Mouse (Mus musculus) spleen, adult 18-20 months (tissue): ENCODE results near the gene Grm3.

Experiments used
- DNase-seq, 2 experiments: peaks; one replicate each; pipeline ENCODE4 v3.0.0; 2022; ENCODE audit warnings: mixed read lengths in 2 of 2

The Grm3 gene

GRCm38 (mm10) chr5:9724956-9725600 lies at the start of gene Grm3:
Gene Grm3, minus strand, starts transcription at chr5:9725170.
- DNase-seq = no peak

DNA sequence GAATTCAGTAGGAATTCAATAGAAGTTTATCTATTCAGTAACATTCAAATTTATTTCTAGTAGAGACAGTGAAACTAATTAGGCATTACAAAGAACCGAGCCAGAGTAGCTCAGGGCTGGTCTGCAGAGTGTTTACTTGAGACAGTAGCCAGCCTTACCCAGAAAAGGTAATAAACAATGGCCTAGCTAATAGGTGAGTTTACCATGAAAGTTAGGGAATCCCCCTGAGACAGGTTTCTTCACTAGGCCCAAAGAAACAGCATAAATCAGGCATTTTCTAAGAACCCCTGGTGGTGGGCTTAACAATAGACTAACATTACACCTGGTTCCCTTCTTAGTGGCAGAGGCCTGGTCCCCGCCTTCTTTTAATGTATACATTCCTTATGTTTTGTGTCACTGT lies 30.8 kb upstream of the Grm3 start:
- DNase-seq = no peak

GRCm38 (mm10) chr5:9748184-9748583 lies 23.2 kb upstream of the Grm3 start:
- no peak for DNase-seq

- DNase-seq = no peak
These were observed 19.1 kb upstream of the Grm3 start for GRCm38 (mm10) chr5:9744120-9744519.

DNA sequence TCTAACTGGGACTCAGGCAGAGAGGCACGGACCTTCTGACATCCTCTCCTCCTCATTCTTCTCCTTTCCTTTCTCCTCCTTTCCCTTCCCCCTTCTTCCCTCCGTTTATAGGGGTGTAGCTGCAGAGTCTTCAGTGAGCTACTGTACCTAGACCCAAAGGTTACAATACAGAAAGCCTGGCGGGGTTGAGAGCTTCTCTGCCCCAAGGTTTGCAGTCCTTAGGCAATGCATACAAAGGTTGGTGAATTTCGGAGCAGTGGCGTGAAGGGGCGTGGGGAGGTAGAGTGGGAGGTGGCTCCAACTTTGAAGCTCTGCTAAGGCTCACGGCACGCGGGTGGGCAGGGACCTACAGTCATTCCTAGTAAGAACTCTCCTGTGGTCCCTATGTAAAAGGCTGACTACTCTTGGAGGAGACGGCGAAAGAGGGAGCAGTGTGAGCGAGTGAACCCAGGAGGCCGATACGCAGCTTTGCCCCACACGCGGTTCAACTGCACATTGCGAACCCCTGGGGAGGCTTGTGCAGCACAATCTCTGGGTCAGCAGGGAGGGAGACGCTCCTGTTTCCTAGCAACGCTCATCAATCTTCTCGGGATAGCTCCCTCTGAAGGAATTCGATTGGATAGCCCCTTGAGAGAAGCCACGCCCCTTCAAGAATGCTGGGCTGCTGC lies 765 bp upstream of the Grm3 start:
- DNase-seq = no peak

DNA sequence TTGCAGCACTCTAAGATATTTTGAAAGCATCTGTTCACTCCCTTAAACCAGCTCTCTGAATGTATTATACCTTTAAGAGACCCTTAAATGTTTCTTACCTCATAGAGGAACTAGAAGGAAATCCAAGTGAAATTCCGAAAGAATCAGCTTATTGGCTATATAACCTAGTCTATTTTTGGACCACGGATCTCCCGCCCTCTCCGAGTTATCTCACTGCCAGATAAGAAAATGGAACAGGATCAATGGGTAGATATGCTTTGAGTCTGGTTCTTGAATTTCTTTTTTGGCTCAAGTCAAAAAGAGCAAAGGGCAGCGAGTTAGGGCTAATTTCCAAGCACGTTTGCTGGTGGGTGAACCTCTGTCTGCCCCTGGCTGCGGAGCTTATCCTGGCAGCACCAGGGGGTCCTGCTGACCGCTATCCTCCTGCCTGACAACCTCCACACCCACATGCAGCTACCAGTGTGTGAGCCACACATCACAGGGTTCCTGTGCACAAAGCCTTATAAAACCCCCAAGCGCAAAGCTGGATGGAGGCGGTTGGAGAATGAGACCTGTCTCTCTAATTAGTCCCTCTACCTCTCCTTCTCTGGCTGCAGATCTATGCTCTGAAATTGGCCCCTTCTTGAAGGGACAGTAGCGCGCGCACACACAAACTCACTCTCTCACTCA lies 549 bp downstream of the Grm3 start:
- no peak for DNase-seq

GRCm38 (mm10) chr5:9721136-9721535 lies 3.8 kb downstream of the Grm3 start:
- DNase-seq = no peak

DNA sequence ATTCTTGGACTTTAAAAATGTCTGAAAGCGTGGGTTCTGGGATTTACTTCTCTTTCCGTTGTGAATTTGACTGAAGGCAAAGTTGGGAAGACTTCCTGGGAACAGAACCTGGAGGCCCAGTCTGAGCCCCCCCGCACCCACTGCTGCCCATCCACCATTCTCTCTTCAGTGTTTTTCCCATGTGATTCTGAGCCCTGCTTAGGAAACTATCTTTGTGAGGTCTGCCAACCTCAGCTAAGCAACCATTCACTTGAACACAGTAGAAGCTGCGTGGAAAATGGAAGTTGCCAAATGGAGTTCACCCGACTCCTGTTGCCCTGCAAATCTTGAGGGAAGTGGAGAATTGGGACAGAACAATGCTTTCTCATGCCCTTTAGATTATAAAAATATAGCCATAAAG lies 8.7 kb downstream of the Grm3 start:
- no peak for DNase-seq

GRCm38 (mm10) chr5:9707096-9707495 lies 17.9 kb downstream of the Grm3 start:
- no peak for DNase-seq

DNA sequence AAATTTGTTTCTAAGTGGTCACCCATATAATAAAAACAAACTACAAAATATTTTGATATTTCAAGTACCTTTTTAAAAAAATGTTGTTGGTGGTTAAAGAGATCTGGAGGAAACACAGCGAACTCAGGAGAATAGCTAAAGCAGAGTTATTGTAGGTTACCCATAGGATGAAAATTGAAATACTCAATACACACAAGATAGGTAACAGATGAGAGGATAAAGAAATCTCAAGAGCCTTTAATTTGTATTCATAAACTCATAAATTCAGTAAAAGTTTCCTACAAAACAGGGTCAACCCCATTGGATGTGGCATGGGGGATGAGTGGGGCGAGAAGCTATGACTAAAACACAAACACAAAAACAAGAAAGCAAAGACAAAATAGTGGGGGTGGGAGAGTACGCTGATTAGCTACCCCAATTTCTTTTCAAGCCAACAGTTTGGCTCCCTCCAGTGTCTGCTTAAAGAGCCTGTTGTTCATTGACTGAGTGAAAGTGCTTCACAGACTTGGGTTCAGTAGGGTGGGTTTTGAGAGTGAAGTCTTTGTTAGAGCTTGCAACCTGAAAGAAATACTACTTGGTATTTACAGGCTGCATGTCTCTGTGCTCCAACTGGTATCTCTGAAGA lies 21.5 kb downstream of the Grm3 start:
- no peak for DNase-seq

DNA sequence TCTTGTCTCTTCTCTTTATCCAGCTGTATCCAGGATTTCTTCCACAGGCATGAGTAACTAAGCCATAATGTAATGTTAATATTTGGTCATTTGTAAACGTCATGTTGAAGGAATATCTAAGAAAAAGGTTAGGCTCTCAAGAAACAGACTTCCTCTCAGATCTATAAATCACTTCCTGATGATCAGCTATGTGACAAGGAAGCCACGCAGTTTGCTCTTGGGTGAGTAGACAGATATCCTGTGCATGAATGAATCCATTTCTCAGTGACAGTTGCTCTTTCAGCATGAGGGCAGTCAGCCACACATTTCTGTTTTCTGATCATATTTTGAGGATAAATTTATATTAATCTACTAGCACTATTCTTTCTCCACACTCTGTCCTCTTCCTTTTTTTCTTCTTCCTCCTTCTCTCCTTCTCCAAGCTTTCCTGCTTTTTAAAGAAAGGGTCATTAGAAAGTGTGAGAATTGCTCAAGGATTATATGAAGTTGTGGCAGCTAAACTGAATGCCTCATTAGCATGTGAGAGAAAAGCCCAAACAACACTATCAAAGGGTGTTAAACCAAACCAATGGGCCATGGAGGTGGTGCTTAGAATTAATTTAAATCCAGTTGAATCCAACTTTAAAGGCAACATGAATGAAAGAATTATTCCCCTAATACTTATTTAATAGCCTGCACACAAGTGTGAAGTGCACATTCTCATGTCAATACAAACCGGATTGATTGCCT lies 22.1 kb downstream of the Grm3 start:
- DNase-seq = no peak

DNA sequence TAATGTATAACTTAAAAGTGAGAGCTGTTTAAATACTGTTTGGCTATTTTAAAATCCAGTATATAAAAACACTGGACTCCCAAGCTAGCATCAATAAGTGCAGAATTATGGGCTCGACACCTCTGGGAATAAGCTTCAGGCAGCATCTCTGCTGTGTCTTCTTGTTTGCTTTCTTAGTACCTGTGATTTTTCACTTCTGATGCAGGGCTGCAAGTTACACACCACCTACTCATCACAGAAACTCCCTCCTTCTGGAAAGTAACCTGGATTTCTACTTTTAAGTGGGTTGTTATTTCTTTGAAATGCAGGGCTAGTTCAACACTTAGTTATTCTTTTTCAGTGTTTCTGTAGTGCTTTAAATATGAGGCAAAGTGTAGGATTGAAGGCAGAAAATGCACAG lies 32.6 kb downstream of the Grm3 start:
- no peak for DNase-seq

- DNase-seq = no peak
These were observed 34.2 kb downstream of the Grm3 start for GRCm38 (mm10) chr5:9690599-9691242.

DNA sequence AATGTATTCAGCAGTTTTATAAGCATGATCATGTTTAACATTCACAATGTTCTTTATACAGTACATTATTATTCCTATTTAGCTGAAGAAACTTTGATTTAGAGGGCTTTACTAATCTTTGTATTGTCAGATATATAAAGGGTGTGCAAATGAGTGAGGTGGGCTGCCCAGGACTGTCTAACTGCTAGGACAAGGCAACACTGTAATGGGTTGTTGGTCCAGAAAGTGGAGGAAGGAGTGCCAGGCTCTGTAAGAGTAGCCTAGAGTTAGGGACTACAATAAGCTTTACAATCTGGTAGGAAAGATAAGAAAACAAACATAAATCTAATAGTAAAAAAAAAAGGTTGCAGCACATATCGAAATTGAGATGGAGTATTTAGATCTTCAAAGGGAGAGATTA lies 34.8 kb downstream of the Grm3 start:
- no peak for DNase-seq

DNA sequence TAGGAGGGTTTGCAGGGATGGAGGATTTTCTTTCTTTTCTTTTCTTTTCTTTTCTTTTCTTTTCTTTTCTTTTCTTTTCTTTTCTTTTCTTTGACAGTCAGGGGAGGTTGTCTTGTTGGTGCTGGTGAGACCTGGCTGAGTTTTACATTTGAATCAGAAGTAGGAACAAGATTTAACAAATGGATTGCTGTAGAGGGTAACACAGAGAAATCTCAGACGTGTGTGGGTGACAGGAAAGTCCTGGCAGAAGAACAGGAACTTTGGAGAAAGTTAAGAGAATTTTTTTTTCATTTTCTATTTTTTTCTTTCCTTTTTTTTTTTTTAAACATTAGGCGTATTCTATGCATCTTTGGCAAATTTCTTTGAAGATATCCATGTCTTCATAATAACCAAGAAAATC lies 41.8 kb downstream of the Grm3 start:
- DNase-seq = no peak

GRCm38 (mm10) chr5:9669002-9669401 lies 56.0 kb downstream of the Grm3 start:
- DNase-seq = no peak

DNA sequence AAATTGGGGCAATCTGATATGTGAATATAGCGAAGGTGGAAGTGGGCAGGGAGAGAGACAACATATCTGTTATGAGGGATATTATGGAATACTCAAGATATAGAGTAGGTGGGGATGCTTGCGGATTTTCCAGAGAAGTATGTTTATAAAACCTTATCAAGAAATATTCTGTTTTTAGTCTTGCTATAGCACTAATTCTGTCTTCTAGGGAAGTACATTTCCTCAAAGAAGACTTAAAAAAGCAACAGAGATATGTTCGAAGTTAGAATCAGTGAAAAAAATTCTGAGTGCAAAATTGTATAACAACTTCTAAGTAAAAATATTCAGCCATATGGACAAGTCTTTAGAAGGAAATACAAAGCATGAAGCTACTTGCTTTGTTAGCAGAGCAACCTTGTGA lies 61.6 kb downstream of the Grm3 start:
- DNase-seq = no peak

- DNase-seq = no peak
These were observed 62.9 kb downstream of the Grm3 start for GRCm38 (mm10) chr5:9661870-9662589.

DNA sequence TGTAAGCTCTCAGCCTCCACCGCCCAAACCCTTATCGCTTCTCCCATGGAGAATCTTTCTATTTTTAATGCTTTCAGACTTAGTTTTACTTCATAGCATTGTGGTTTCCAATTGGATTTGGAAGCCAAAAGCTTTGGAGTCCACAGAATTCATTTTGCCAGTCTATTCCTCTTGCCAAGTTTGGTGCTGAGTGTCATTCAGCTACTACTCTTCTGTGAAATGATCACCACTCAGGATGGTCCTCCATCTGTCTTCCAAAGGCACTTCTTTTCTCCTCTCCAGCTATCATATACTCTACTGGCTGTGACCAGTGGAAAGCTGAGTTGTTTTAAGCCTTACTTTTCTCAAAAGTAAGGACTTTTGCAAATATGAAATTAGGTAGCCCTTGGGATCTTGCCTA lies 86.4 kb downstream of the Grm3 start:
- no peak for DNase-seq

- no peak for DNase-seq
These were observed 97.8 kb downstream of the Grm3 start for GRCm38 (mm10) chr5:9627220-9627619.

DNA sequence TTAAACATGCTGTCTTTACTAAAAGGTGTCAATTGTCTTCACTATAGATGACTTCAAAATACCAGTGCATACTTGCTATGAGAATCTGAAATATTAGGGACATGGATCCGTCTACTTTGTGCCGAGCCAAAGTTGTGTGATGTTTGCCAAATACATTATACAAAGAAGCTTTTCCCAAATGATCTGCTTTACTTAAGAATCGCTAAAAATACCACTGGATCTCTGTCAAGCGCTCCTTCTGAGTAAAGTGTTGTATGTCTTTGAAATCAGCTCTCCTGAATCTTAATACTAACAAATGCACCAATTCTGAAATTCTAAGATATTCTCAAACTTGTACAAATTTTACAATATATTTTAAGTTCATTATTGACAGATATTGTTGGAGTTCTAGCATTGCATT lies 100.6 kb downstream of the Grm3 start:
- no peak for DNase-seq

- no peak for DNase-seq
These were observed 101.9 kb downstream of the Grm3 start for GRCm38 (mm10) chr5:9623095-9623459.
